Mouse (Mus musculus): ENCODE data around the gene Shprh. TPM values are rescaled to one million over a fixed set of nuclear protein-coding genes. Genes with fewer than 3 reads are reported as not detected.
A peak's percentile ranks its signal among the peaks of the same experiment; 100 is the strongest.
"Not testable (repeated sequence)": the region's sequence is repeated elsewhere in the genome, so short reads cannot be mapped to it uniquely, and the experiment has no call there.

The Shprh gene
- total and polyA plus RNA-seq, 2 experiments, result 1.8 to 16.2 TPM

DNA sequence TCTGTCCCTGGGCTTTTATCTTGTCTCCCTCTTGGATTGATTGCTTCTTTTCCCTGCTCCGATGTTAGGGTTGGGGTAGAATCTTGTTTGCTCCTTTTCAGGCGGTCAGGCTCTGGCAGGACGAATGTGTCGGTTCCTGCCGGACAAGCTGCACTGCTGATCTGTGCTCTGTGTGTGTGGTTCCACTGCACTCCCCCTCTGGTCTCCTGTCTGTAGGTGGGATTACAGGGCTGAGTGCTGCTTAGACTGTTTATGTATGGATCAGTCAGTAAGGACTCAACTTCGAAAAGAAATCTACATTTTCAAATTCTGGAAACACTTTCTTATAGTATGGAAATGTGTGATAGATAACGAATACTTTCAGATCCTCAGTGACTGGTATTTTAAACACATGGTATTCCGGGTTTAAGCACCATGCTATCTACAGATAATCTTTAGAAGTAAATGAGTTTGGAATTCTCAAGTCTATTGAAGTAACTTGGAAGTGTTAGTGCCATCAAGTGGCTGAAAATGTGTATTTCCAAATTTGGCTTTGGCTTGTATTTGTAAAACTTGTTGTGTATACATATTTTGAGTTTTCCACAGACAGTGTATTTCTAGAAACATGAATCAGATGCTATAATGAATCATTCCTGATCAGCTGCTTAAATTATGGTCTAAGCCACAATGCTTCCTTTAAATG, 26.7 kb downstream of the Shprh start:
- Histone ChIP-seq H3K27me3 (ENCODE audit: control insufficient read depth, insufficient read depth, low read length) (no peaks in the 10 kb centered on the region), H3K36me3 (ENCODE audit: control insufficient read depth, insufficient read depth, low read length) (peaks cover 38% of the 10 kb centered on the region)
- 88% methylated on average over 8 of the region's 8 CpGs for WGBS

DNA sequence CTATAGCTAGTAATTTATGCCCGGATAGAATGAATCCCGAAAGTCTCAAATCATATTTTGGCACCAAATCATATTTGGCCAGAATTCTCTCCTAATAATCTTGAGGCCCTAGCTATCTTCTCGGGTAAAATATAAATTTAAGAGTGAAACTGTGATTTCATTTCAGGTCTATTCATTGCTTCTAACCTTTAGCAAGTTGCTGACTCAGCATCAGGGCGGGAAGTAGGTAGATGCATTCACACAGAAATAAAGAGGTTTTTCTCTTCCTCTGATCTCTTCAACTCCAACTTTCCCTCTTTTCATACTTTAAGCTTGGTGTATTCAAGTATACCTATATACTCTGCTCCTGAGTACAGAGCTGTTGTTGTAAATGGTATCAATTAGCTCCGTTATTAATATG, 30.9 kb downstream of the Shprh start:
- DNase-seq (ENCODE audit: extremely low read depth, low read depth, low spot score), result no peak
- Histone ChIP-seq H3K36me3 (ENCODE audit: control insufficient read depth, insufficient read depth, low read length) (peaks cover 43% of the 10 kb centered on the region), H3K27ac (replicated peaks; ENCODE audit: insufficient read depth, low read depth, low read length) (no peak overlapping the region), H3K9ac (ENCODE audit: low read depth, low read length) (no peak overlapping the region), H3K27me3 (ENCODE audit: control insufficient read depth, insufficient read depth, low read length) (no peaks in the 10 kb centered on the region), H3K4me1 (ENCODE audit: control insufficient read depth, insufficient read depth, low read length) (no peaks in the 10 kb centered on the region), H3K4me3 (ENCODE audit: insufficient read depth, low read depth, low read length) (no peak overlapping the region), H3K79me2 (ENCODE audit: control insufficient read depth, insufficient read depth, low read length) (no peaks in the 10 kb centered on the region)
- 91% methylated on average over 5 of the region's 5 CpGs for WGBS
- TF ChIP-seq CTCF (IDR thresholded peaks at IDR 0.05; ENCODE audit: low read depth, low read length), result no peak
- TF ChIP-seq POLR2A (IDR thresholded peaks at IDR 0.05; ENCODE audit: extremely low read depth, insufficient read depth, low read length), result no peak

More for the DNA sequence above, 26.7 kb downstream of the Shprh start:
- H3K79me2 ChIP-seq (ENCODE audit: control insufficient read depth, insufficient read depth, low read length), result no peaks in the 10 kb centered on the region
- TF ChIP-seq CTCF (IDR thresholded peaks at IDR 0.05; ENCODE audit: low read depth, low read length) (no peak), POLR2A (IDR thresholded peaks at IDR 0.05; ENCODE audit: extremely low read depth, insufficient read depth, low read length) (no peak)
- H3K4me3 ChIP-seq (ENCODE audit: insufficient read depth, low read depth, low read length), result no peak overlapping the region
- H3K9ac ChIP-seq (ENCODE audit: low read depth, low read length), result no peak overlapping the region
- H3K4me1 ChIP-seq (ENCODE audit: control insufficient read depth, insufficient read depth, low read length), result no peaks in the 10 kb centered on the region
- H3K27ac ChIP-seq (replicated peaks; ENCODE audit: insufficient read depth, low read depth, low read length), result no peak overlapping the region
- DNase-seq (ENCODE audit: extremely low read depth, low read depth, low spot score), result peak; percentile 13

DNA sequence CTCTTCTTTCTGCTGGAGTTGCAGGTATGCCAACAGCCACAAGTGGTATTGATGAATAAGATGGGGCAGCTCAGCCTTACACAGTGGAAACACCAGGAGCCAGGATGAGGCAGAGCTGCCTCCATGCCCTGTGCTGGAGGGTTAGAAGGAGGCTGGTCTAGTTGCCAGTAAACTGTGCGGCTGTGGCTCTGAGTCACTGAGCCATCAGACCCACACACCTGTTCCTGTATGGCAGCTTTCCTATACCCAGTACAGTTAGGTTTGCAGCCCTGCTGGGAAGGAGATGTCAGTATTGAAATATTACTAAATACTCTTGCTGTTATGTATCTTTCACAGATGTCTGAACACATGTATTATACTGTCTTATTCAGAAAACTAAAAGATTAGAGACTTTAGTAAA, 48.1 kb downstream of the Shprh start:
- TF ChIP-seq POLR2A (IDR thresholded peaks at IDR 0.05; ENCODE audit: extremely low read depth, insufficient read depth, low read length) (no peak), CTCF (IDR thresholded peaks at IDR 0.05; ENCODE audit: low read depth, low read length) (no peak)
- Histone ChIP-seq H3K4me3 (ENCODE audit: insufficient read depth, low read depth, low read length) (no peak overlapping the region), H3K4me1 (ENCODE audit: control insufficient read depth, insufficient read depth, low read length) (no peaks in the 10 kb centered on the region; the same call in 1 of the 2 replicates), H3K9ac (ENCODE audit: low read depth, low read length) (no peak overlapping the region), H3K27ac (replicated peaks; ENCODE audit: insufficient read depth, low read depth, low read length) (no peak overlapping the region), H3K79me2 (ENCODE audit: control insufficient read depth, insufficient read depth, low read length) (no peaks in the 10 kb centered on the region; the same call in 1 of the 2 replicates), H3K27me3 (ENCODE audit: control insufficient read depth, insufficient read depth, low read length) (no peaks in the 10 kb centered on the region), H3K36me3 (ENCODE audit: control insufficient read depth, insufficient read depth, low read length) (peaks cover 47% of the 10 kb centered on the region)
- no peak for DNase-seq (ENCODE audit: extremely low read depth, low read depth, low spot score)
- 80% methylated on average over 1 of the region's 1 CpGs for WGBS

DNA sequence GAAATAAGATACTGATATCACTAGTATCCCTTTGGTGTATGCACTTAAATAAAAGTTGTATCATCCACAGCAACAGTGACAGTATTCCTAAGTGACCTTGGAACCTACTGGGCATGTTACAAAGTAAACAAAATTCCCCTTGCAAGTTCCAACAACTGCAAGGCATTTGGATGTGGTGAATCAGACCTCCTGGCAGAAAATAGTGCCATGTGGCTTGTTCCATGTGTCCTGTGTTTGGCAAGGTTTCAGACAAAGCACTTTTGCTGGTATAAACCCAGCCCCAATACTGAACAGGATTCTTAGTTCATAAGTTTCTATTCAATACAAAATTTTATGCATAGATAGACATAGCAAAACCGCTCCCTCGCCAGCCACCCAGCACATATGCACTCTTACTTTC, 49.1 kb downstream of the Shprh start:
- Histone ChIP-seq H3K27ac (replicated peaks; ENCODE audit: insufficient read depth, low read depth, low read length) (no peak overlapping the region), H3K4me3 (ENCODE audit: insufficient read depth, low read depth, low read length) (no peak overlapping the region), H3K27me3 (ENCODE audit: control insufficient read depth, insufficient read depth, low read length) (no peaks in the 10 kb centered on the region), H3K79me2 (ENCODE audit: control insufficient read depth, insufficient read depth, low read length) (no peaks in the 10 kb centered on the region; the same call in 1 of the 2 replicates), H3K4me1 (ENCODE audit: control insufficient read depth, insufficient read depth, low read length) (no peaks in the 10 kb centered on the region; the same call in 1 of the 2 replicates), H3K9ac (ENCODE audit: low read depth, low read length) (no peak overlapping the region), H3K36me3 (ENCODE audit: control insufficient read depth, insufficient read depth, low read length) (peaks cover 45% of the 10 kb centered on the region)
- WGBS, result 93% methylated on average over 2 of the region's 2 CpGs
- no peak for TF ChIP-seq CTCF (IDR thresholded peaks at IDR 0.05; ENCODE audit: low read depth, low read length)
- TF ChIP-seq POLR2A (IDR thresholded peaks at IDR 0.05; ENCODE audit: extremely low read depth, insufficient read depth, low read length), result no peak
- peak; percentile 74 for DNase-seq (ENCODE audit: extremely low read depth, low read depth, low spot score)

GRCm38 (mm10) chr10:11199980-11200379, 50.8 kb downstream of the Shprh start:
- Histone ChIP-seq H3K27me3 (ENCODE audit: control insufficient read depth, insufficient read depth, low read length) (no peaks in the 10 kb centered on the region), H3K9ac (ENCODE audit: low read depth, low read length) (no peak overlapping the region), H3K4me3 (ENCODE audit: insufficient read depth, low read depth, low read length) (no peak overlapping the region), H3K79me2 (ENCODE audit: control insufficient read depth, insufficient read depth, low read length) (no peaks in the 10 kb centered on the region), H3K36me3 (ENCODE audit: control insufficient read depth, insufficient read depth, low read length) (peaks cover 39% of the 10 kb centered on the region), H3K27ac (replicated peaks; ENCODE audit: insufficient read depth, low read depth, low read length) (no peak overlapping the region), H3K4me1 (ENCODE audit: control insufficient read depth, insufficient read depth, low read length) (no peaks in the 10 kb centered on the region; the same call in 1 of the 2 replicates)
- WGBS, result 80% methylated on average over 4 of the region's 4 CpGs
- TF ChIP-seq CTCF (IDR thresholded peaks at IDR 0.05; ENCODE audit: low read depth, low read length) (no peak), POLR2A (IDR thresholded peaks at IDR 0.05; ENCODE audit: extremely low read depth, insufficient read depth, low read length) (no peak)
- no peak for DNase-seq (ENCODE audit: extremely low read depth, low read depth, low spot score)

- H3K79me2 ChIP-seq (ENCODE audit: control insufficient read depth, insufficient read depth, low read length); DNase-seq (ENCODE audit: extremely low read depth, low read depth, low spot score); H3K4me3 ChIP-seq (ENCODE audit: insufficient read depth, low read depth, low read length); H3K27me3 ChIP-seq (ENCODE audit: control insufficient read depth, insufficient read depth, low read length); H3K9ac ChIP-seq (ENCODE audit: low read depth, low read length); H3K4me1 ChIP-seq (ENCODE audit: control insufficient read depth, insufficient read depth, low read length); H3K27ac ChIP-seq (replicated peaks; ENCODE audit: insufficient read depth, low read depth, low read length): not testable (repeated sequence)
- peaks cover 33% of the 10 kb centered on the region for H3K36me3 ChIP-seq (ENCODE audit: control insufficient read depth, insufficient read depth, low read length)
- 88% methylated on average over 2 of the region's 2 CpGs for WGBS
Observed at GRCm38 (mm10) chr10:11205883-11206282, 56.7 kb downstream of the Shprh start.
